Mouse (Mus musculus) intestine, embryonic 16.5 days (tissue): ENCODE measurements around the gene A630001G21Rik. TPM values are rescaled to one million over a fixed set of nuclear protein-coding genes. Genes with fewer than 3 reads are reported as not detected.

Source experiments
- ATAC-seq: fragments of 200-750 bp; cut with Nextera tagmentation; 2 replicates; pipeline ENCODE4 v1.8.0; 2017; ENCODE audit warnings: moderate TSS enrichment, moderate library complexity
- H3K27ac ChIP-seq: fragments of 300-500 bp; sonication (generic); 2 replicates; pipeline ENCODE4 v1.5.1; 2014; ENCODE audit warnings: mild to moderate bottlenecking, low read length
- H3K27me3 ChIP-seq: fragments of 300-500 bp; sonication (generic); replicated peaks from 2 replicates; pipeline ENCODE4 v1.6.1; 2014; ENCODE audit warnings: low read length, control low read depth, mixed read lengths; ENCODE audit not compliant: control insufficient read depth, insufficient read depth
- H3K36me3 ChIP-seq: fragments of 300-500 bp; sonication (generic); 2 replicates; pipeline ENCODE4 v1.6.1; 2014; ENCODE audit warnings: low read length, control low read depth; ENCODE audit not compliant: control insufficient read depth, insufficient read depth
- H3K4me1 ChIP-seq: fragments of 300-500 bp; sonication (generic); 2 replicates; pipeline ENCODE4 v1.6.1; 2014; ENCODE audit warnings: low read length, control low read depth, mixed read lengths; ENCODE audit not compliant: control insufficient read depth, insufficient read depth
- H3K4me2 ChIP-seq: fragments of 300-500 bp; sonication (generic); 2 replicates; pipeline ENCODE4 v1.6.1; 2014; ENCODE audit warnings: low read depth, low read length, control low read depth
- H3K4me3 ChIP-seq: fragments of 300-500 bp; sonication (generic); 2 replicates; pipeline ENCODE4 v1.5.1; 2014; ENCODE audit warnings: mild to moderate bottlenecking, low read length
- H3K9ac ChIP-seq: fragments of 300-500 bp; sonication (generic); 2 replicates; pipeline ENCODE4 v1.6.1; 2014; ENCODE audit warnings: low read depth, low read length
- H3K9me3 ChIP-seq: fragments of 300-500 bp; sonication (generic); 2 replicates; pipeline ENCODE4 v1.6.1; 2016; ENCODE audit warnings: low read length, control low read depth; ENCODE audit not compliant: control insufficient read depth
- WGBS: fragments of 180-500 bp; shearing (Covaris S2); extraction: QIAGEN DNeasy Blood & Tissue Kit; methylation state at CpG from one replicate; pipeline ENCODE4 v1.1.7; 2014; 5-methylcytosine and 5-hydroxymethylcytosine counted together
- polyA plus RNA-seq: library from polyadenylated mRNA; unstranded; fragments of >200 nt; fragmentation: Nextera tagmentation; extraction: Ambion mirVana; gene quantifications from 2 replicates; pipeline ENCODE4 v1.2.1, GENCODE M21; 2015

The A630001G21Rik gene
- polyA plus RNA-seq, 1 experiment from 2014 or later: 1.3 TPM

DNA sequence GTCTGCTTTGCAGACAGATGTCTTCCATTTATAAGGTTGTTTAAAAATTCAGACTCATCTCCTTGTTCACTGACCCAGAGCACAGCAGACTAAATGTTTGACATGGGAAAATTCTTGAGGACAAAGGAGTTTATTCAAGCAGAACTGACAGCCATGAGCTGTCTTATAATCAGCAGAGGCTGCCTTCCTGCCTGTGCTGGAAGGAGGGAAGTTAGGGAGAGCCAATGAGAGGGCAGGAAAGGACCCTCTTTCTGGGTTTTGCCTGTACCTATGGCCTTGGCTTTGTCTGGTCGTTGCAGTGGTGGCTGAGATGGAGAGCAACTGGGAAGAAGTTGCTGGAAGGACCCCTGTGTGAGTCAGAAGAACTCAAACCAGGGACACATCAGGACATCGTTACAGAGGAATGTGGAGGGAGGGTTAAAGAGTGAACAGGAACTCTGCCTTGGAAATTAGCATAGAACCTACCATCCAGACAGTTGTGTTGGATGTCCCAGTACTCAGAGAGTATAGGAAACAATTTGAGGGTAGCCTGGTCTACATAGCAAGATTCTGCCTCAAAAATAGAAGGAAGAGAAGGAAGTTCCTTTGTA is 35.4 kb downstream of the A630001G21Rik start:
- no peaks in the 10 kb centered on the region for H3K4me1 ChIP-seq
- ATAC-seq: no peak; the same call in 1 of the 2 replicates
- WGBS: 12% methylated on average over 2 of the region's 2 CpGs
- H3K36me3 ChIP-seq: no peaks in the 10 kb centered on the region
- H3K9ac ChIP-seq: no peak overlapping the region
- no peak overlapping the region for H3K4me2 ChIP-seq
- H3K27ac ChIP-seq: no peak overlapping the region
- peaks cover 3% of the 10 kb centered on the region; the same call in 1 of the 2 replicates for H3K9me3 ChIP-seq
- H3K4me3 ChIP-seq: no peak overlapping the region
- H3K27me3 ChIP-seq: no peaks in the 10 kb centered on the region

DNA sequence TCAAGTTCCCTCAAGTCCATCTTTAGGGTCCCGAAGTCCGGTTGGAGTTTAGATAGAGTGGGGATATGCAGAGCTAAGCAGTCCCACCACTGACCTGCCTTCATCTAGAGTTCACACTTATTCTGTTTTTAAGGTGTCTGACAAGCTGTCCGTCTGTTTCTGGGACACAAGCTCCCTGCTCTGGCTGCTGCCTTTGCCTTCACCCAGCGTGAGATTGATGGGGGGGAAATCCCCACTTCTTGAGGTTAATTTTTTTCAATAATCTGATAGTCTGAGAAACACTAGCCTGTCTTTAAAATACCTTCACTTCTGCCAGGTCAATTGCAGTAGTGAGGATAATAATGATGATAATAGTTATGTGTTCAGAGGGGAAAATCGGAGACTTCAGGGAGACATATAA is 36.1 kb downstream of the A630001G21Rik start:
- Histone ChIP-seq H3K27me3 (no peaks in the 10 kb centered on the region), H3K4me1 (no peaks in the 10 kb centered on the region), H3K36me3 (no peaks in the 10 kb centered on the region), H3K27ac (no peak overlapping the region), H3K4me2 (no peak overlapping the region), H3K9ac (no peak overlapping the region), H3K4me3 (no peak overlapping the region), H3K9me3 (peaks cover 4% of the 10 kb centered on the region; the same call in 1 of the 2 replicates)
- no peak for ATAC-seq
- WGBS: 66% methylated on average over 5 of the region's 5 CpGs

- no peak overlapping the region for H3K4me2 ChIP-seq
- peaks cover 4% of the 10 kb centered on the region; the same call in 1 of the 2 replicates for H3K9me3 ChIP-seq
- no peaks in the 10 kb centered on the region for H3K36me3 ChIP-seq
- H3K27me3 ChIP-seq: no peaks in the 10 kb centered on the region
- ATAC-seq: no peak
- no peak overlapping the region for H3K4me3 ChIP-seq
- 71% methylated on average over 6 of the region's 6 CpGs for WGBS
- H3K27ac ChIP-seq: no peak overlapping the region
- H3K4me1 ChIP-seq: no peaks in the 10 kb centered on the region
- no peak overlapping the region for H3K9ac ChIP-seq
Observed at GRCm38 (mm10) chr1:85740923-85741322, 37.5 kb downstream of the A630001G21Rik start.

DNA sequence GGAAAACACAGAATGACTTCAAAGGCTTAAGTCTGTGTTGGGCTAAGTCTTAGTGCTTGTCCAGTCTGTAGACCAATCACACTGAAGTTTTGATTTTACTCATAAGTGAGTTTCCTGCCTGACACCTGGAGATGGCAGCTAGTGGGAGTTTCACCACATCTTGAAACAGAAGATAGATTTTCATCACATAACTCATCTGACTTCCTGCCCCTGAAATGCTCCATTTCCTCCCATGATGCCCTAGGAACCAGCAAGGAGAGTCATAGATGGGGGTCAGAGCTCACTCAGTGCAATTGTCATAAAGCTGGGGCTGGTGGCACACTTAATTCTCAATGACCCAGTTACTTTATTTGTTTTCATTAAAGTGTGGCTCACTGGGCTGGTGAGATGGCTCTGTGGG is 38.6 kb downstream of the A630001G21Rik start:
- H3K27me3 ChIP-seq: no peaks in the 10 kb centered on the region
- no peak overlapping the region for H3K4me2 ChIP-seq
- H3K4me1 ChIP-seq: no peaks in the 10 kb centered on the region
- no peak overlapping the region for H3K4me3 ChIP-seq
- no peak overlapping the region for H3K27ac ChIP-seq
- peaks cover 4% of the 10 kb centered on the region; the same call in 1 of the 2 replicates for H3K9me3 ChIP-seq
- ATAC-seq: no peak
- no peaks in the 10 kb centered on the region for H3K36me3 ChIP-seq
- no peak overlapping the region for H3K9ac ChIP-seq

- no peaks in the 10 kb centered on the region for H3K27me3 ChIP-seq
- H3K4me2 ChIP-seq: no peak overlapping the region
- peaks cover 4% of the 10 kb centered on the region; the same call in 1 of the 2 replicates for H3K9me3 ChIP-seq
- H3K9ac ChIP-seq: no peak overlapping the region
- no peaks in the 10 kb centered on the region for H3K4me1 ChIP-seq
- H3K27ac ChIP-seq: no peak overlapping the region
- no peak overlapping the region for H3K4me3 ChIP-seq
- no peaks in the 10 kb centered on the region for H3K36me3 ChIP-seq
- ATAC-seq: no peak
- 98% methylated on average over 4 of the region's 4 CpGs for WGBS
Observed at GRCm38 (mm10) chr1:85739000-85739399, 39.4 kb downstream of the A630001G21Rik start.

- Histone ChIP-seq H3K4me3 (peak overlapping the region; percentile 34), H3K9me3 (peaks cover 4% of the 10 kb centered on the region; the same call in 1 of the 2 replicates), H3K9ac (peak overlapping the region; percentile 52; the same call in 1 of the 2 replicates), H3K27me3 (no peaks in the 10 kb centered on the region), H3K27ac (no peak overlapping the region), H3K4me1 (no peaks in the 10 kb centered on the region), H3K4me2 (peak overlapping the region; percentile 50), H3K36me3 (no peaks in the 10 kb centered on the region)
- ATAC-seq: peak; percentile 80
- 30% methylated on average over 18 of the region's 18 CpGs for WGBS
Observed at GRCm38 (mm10) chr1:85736355-85737184, 41.9 kb downstream of the A630001G21Rik start.

GRCm38 (mm10) chr1:85735463-85736123 is 42.9 kb downstream of the A630001G21Rik start:
- Histone ChIP-seq H3K36me3 (no peaks in the 10 kb centered on the region), H3K4me2 (no peak overlapping the region)
- 70% methylated on average over 13 of the region's 13 CpGs for WGBS

GRCm38 (mm10) chr1:85734511-85734910 is 43.9 kb downstream of the A630001G21Rik start:
- no peak overlapping the region for H3K4me3 ChIP-seq
- no peak overlapping the region for H3K4me2 ChIP-seq
- no peak overlapping the region for H3K9ac ChIP-seq
- H3K9me3 ChIP-seq: peaks cover 4% of the 10 kb centered on the region; the same call in 1 of the 2 replicates
- no peaks in the 10 kb centered on the region for H3K27me3 ChIP-seq
- H3K27ac ChIP-seq: no peak overlapping the region
- H3K4me1 ChIP-seq: no peaks in the 10 kb centered on the region
- WGBS: 65% methylated on average over 1 of the region's 1 CpGs
- ATAC-seq: no peak
- no peaks in the 10 kb centered on the region for H3K36me3 ChIP-seq

More at GRCm38 (mm10) chr1:85735463-85736123, 42.9 kb downstream of the A630001G21Rik start:
- no peaks in the 10 kb centered on the region for H3K4me1 ChIP-seq
- H3K9me3 ChIP-seq: peaks cover 4% of the 10 kb centered on the region; the same call in 1 of the 2 replicates
- no peak overlapping the region for H3K4me3 ChIP-seq
- no peaks in the 10 kb centered on the region for H3K27me3 ChIP-seq
- H3K27ac ChIP-seq: no peak overlapping the region
- no peak overlapping the region for H3K9ac ChIP-seq
- ATAC-seq: peak; percentile 59; the same call in 1 of the 2 replicates

DNA sequence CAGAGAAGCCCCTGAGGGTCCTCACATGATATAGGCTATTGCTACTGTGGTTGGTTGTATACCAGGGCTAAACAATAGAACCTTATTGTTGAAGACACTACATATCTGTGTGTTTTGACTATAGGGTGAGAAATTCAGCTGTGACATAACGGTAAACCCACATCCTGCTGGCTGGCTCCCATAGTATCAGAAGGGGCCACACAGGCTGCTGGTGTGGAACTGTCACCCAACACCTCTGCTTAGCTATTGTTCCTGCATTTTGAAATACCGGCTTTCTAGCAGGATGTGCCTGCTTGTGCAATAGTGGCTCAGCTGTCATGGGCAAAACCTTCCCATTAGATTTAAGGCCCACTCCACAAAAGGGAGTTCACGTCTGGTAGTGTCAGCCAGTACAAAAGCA is 45.9 kb downstream of the A630001G21Rik start:
- H3K9me3 ChIP-seq: no peaks in the 10 kb centered on the region
- no peaks in the 10 kb centered on the region for H3K36me3 ChIP-seq
- WGBS: 80% methylated on average over 3 of the region's 3 CpGs
- H3K27me3 ChIP-seq: no peaks in the 10 kb centered on the region
- ATAC-seq: no peak
- H3K27ac ChIP-seq: no peak overlapping the region
- H3K4me1 ChIP-seq: no peaks in the 10 kb centered on the region
- H3K9ac ChIP-seq: no peak overlapping the region
- H3K4me2 ChIP-seq: no peak overlapping the region
- H3K4me3 ChIP-seq: no peak overlapping the region
